Mouse (Mus musculus): ENCODE results near the gene Arl13b.

DNA sequence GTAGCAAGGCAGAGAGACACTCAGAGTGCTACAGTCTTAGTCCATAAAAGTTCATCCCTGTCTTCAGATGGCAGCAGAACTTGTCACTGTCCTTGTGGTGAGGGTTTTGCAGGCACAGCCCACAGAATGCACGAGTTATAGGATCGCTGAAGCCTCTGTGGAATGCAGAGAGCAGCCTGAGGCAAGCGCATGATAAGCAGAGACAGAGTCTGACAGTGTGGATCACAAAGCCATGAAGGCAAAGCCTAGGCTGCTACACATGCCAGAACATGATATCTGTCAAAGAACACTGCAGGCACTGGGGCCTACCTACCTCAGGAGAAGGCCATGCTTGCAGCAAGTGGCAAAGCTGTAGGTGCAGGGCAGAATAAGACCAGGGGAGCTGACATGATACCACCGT lies 47.4 kb downstream of the Arl13b start:
- TF ChIP-seq GATA1 (IDR thresholded peaks at IDR 0.05; ENCODE audit: borderline replicate concordance, low read length) (no peak), CTCF (IDR thresholded peaks at IDR 0.05; ENCODE audit: low read depth, low read length) (no peak), POLR2AphosphoS5 (IDR thresholded peaks at IDR 0.05; ENCODE audit: insufficient replicate concordance, low read depth, low read length) (no peak)
